Mouse (Mus musculus) spleen, postnatal 0 days (tissue): ENCODE measurements around the gene Mbnl3. TPM values are rescaled to one million over a fixed set of nuclear protein-coding genes. Genes with fewer than 3 reads are reported as not detected.

Experiments
- polyA plus RNA-seq: library from polyadenylated mRNA; unstranded; fragments of >200 nt; fragmentation: Nextera tagmentation; extraction: Ambion mirVana; gene quantifications from 2 replicates; pipeline ENCODE4 v1.2.1, GENCODE M21; 2015

The Mbnl3 gene
- 9.6 and 11.0 TPM in 2 replicates for polyA plus RNA-seq

GRCm38 (mm10) chrX:51206432-51206831 is at the start of gene Mbnl3:
Gene Mbnl3, minus strand, starts transcription at chrX:51206532.

Other genes with a start within 250 kb of the Mbnl3 start
- gene Rap2c, start 188.5 kb downstream of the Mbnl3 start, polyA plus RNA-seq: 11.2 and 13.2 TPM in 2 replicates